Mouse (Mus musculus): ENCODE measurements around the gene Mpv17. TPM values are rescaled to one million over a fixed set of nuclear protein-coding genes. Genes with fewer than 3 reads are reported as not detected.

Gene Mpv17
- total and polyA plus RNA-seq, 3 experiments: 25.8 to 49.9 TPM; not detected in 1

DNA sequence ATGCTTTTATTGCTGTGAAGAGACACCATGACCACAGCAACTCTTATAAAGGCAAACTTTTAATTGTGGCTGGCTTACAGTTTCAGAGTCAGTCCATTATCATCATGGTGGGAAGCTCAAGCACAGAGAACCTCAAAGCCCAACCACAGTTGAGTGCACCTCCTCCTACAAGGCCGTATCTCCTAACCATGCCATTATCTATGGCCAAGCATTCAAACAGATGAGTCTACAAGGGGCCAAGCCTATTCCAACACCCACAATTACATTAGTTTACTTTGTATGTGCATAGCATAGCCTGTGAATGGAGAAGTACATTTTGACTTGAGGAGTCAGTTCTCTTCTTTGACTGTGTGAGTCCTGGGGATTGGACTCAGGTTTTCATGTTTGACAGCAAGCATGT, 10.8 kb upstream of the Mpv17 start (continued):
- peak; percentile 42; the same call in 1 of the 2 replicates for TF ChIP-seq MAFK (IDR thresholded peaks at IDR 0.05; ENCODE audit: borderline replicate concordance, low read depth, low read length)
- peak; percentile 84 for TF ChIP-seq ETS1 (IDR thresholded peaks at IDR 0.05; ENCODE audit: low read depth, low read length)
- TF ChIP-seq MAX (IDR thresholded peaks at IDR 0.05; ENCODE audit: low read length): peak; percentile 30
- TF ChIP-seq GATA1 (IDR thresholded peaks at IDR 0.05; ENCODE audit: low read depth, low read length): peak; percentile 87
- peak; percentile 69 for TF ChIP-seq MYB (IDR thresholded peaks at IDR 0.05; ENCODE audit: low read depth, low read length)
- peak; percentile 85 to 90 for TF ChIP-seq EP300 (IDR thresholded peaks at IDR 0.05; ENCODE audit: low read depth in 1 of 2, low read length in 2 of 2)

DNA sequence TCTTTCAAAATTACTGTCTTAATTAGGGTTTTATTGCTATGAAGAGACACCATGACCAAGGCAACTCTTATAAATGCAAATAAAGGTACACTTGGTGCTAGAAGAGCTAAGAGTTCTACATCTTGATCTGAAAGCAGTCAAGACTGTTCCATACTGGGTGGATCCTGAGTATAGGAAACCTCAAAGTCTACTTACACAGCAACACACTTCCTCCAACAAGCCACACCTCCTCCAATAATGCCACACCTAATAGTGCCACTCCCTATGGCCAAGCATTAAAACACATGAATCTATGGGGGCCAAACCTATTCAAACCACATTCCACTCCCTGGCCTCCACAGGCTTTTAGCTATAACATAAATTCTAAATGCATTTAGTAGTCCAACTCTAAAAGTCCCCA, 8.4 kb upstream of the Mpv17 start:
- peak overlapping the region; percentile 38; the same call in 1 of the 2 replicates for H3K27ac ChIP-seq (ENCODE audit: control insufficient read depth, low read depth, low read length)
- H3K36me3 ChIP-seq (ENCODE audit: control insufficient read depth in 1 of 2, insufficient read depth in 2 of 2, low read length in 2 of 2): peaks cover 48 to 60% of the 10 kb centered on the region in 2 experiments
- H3K9me3 ChIP-seq (replicated peaks; ENCODE audit: insufficient read depth, low read length): no peaks in the 10 kb centered on the region
- peak; percentile 58 for TF ChIP-seq MYC (IDR thresholded peaks at IDR 0.05; ENCODE audit: low read depth, low read length)
- TF ChIP-seq E2F4 (IDR thresholded peaks at IDR 0.05; ENCODE audit: borderline replicate concordance, low read depth, low read length): no peak
- 0 out of 4 replicates have a peak, but pooled peaks of 1 of the 2 experiments have one; percentile 15 for TF ChIP-seq EP300 (IDR thresholded peaks at IDR 0.05; ENCODE audit: low read depth in 1 of 2, low read length in 2 of 2)
- 0 out of 2 replicates have a peak, but pooled peaks have one; percentile 17 for TF ChIP-seq ETS1 (IDR thresholded peaks at IDR 0.05; ENCODE audit: low read depth, low read length)
- TF ChIP-seq ELF1 (IDR thresholded peaks at IDR 0.05; ENCODE audit: low read depth, low read length): no peak; the same call in 1 of the 2 replicates
- TF ChIP-seq POLR2A (IDR thresholded peaks at IDR 0.05; ENCODE audit: control insufficient read depth in 1 of 2, insufficient read depth in 1 of 2, low read depth in 1 of 2, low read length in 2 of 2, poor library complexity in 1 of 2): no peak
- no peak for TF ChIP-seq USF2 (IDR thresholded peaks at IDR 0.05; ENCODE audit: borderline replicate concordance in 1 of 2, insufficient read depth in 1 of 2, low read depth in 1 of 2, low read length in 2 of 2)
- peak; percentile 35; the same call in 1 of the 2 replicates for TF ChIP-seq SIN3A (IDR thresholded peaks at IDR 0.05; ENCODE audit: low read length)
- H3K79me2 ChIP-seq (ENCODE audit: control insufficient read depth, insufficient read depth, low read length, poor library complexity): no peaks in the 10 kb centered on the region
- no peaks in the 10 kb centered on the region for H3K27me3 ChIP-seq (ENCODE audit: control insufficient read depth in 1 of 2, insufficient read depth in 2 of 2, low read length in 2 of 2)
- peaks cover 20 to 22% of the 10 kb centered on the region in 2 experiments for H3K4me1 ChIP-seq (ENCODE audit: control insufficient read depth in 1 of 2, insufficient read depth in 2 of 2, low read length in 2 of 2)
- H3K4me3 ChIP-seq (ENCODE audit: control insufficient read depth in 1 of 2, insufficient read depth in 1 of 2, low read depth in 2 of 2, low read length in 2 of 2): no peak overlapping the region
- no peak overlapping the region for H3K9ac ChIP-seq (ENCODE audit: control insufficient read depth, low read depth, low read length, poor library complexity, severe bottlenecking)
- DNase-seq (ENCODE audit: low read depth, low spot score): peak; percentile 82

DNA sequence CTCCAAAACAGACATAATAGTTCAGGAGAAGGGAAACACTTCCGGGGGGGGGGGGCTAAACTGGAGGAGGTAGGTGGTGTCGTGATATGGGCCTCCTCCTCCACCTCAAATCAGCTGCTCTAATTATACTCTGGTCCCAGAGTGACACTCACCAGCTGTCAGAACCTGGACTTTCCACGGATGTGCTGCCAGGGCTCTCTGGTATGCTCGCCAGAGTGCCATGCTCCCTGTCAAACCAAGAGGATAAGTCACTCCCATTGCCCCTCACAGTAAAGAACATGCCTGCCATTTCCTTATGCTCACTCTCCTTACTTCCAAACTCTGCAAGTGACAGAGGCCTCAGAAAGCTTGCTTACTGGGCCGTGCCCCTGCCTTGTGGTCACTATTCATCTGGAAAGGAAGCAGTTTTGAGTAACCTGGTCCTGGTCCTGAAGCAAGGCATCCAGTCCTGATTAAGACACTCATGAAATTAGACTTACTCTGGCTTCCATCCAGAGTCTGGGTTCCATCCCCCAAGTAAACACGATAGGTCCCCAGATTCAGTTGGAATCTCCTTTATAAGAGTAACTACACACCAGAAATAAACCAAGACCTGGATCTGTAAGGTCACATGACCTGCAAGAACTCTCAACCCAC, 417 bp downstream of the Mpv17 start:
- H3K27ac ChIP-seq (ENCODE audit: control insufficient read depth, low read depth, low read length): no peak overlapping the region

More for the DNA sequence above, 417 bp downstream of the Mpv17 start:
- Histone ChIP-seq H3K9me3 (replicated peaks; ENCODE audit: insufficient read depth, low read length) (no peaks in the 10 kb centered on the region), H3K4me1 (ENCODE audit: control insufficient read depth in 1 of 2, insufficient read depth in 2 of 2, low read length in 2 of 2) (no peaks in the 10 kb centered on the region; a peak in 1 of 4 replicates), H3K9ac (ENCODE audit: control insufficient read depth, low read depth, low read length, poor library complexity, severe bottlenecking) (peak overlapping the region; percentile 73), H3K27me3 (ENCODE audit: control insufficient read depth in 1 of 2, insufficient read depth in 2 of 2, low read length in 2 of 2) (no peaks in the 10 kb centered on the region), H3K36me3 (ENCODE audit: control insufficient read depth in 1 of 2, insufficient read depth in 2 of 2, low read length in 2 of 2) (peaks cover 0 to 17% of the 10 kb centered on the region in 2 experiments; a peak in 2 of 4 replicates), H3K4me3 (ENCODE audit: control insufficient read depth in 1 of 2, insufficient read depth in 1 of 2, low read depth in 2 of 2, low read length in 2 of 2) (peak overlapping the region; percentile 74 to 76), H3K79me2 (ENCODE audit: control insufficient read depth, insufficient read depth, low read length, poor library complexity) (no peaks in the 10 kb centered on the region; the same call in 1 of the 2 replicates)
- no peak for DNase-seq (ENCODE audit: low read depth, low spot score)
- TF ChIP-seq POLR2A (IDR thresholded peaks at IDR 0.05; ENCODE audit: control insufficient read depth in 1 of 2, insufficient read depth in 1 of 2, low read depth in 1 of 2, low read length in 2 of 2, poor library complexity in 1 of 2): no peak
- 0 out of 2 replicates have a peak, but pooled peaks have one; percentile 52 for TF ChIP-seq TBP (IDR thresholded peaks at IDR 0.05; ENCODE audit: low read depth, low read length)
- no peak for TF ChIP-seq RAD21 (IDR thresholded peaks at IDR 0.05; ENCODE audit: low read depth, low read length)
